Mouse (Mus musculus): ENCODE measurements around the gene Taf3.

Gene Taf3

DNA sequence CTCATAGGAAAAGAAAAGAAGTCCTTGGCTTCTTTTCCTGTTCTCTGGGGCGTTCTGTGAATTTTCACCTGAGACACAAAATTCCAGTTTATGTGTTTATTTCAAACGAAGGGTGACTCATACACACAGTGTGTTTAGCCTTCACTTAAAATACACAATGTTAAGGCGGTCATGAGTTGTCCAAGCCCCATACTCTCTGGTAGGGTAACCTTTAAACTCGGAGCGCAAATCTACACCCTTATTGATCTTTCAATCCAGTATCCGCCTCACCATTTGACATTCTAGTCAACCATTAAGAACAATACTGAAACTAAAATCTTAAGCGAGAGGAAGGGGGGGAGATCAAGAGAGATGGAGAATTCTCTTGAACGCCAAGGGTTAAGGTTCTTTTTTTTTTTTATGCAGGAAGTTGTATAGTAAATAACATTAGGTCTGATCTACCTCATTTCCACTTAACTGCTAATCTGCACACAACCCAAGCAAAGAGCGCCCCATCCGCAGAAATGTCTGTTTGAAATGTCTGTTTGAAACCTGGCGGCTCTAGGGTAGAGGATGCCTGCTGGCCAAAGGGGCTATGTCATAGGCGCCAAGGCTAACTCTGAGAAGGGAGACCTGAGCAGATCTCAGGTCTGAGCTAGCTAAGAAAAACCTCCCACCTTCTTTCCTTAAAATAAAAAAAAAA lies 172.6 kb downstream of the Taf3 start:
- no peak for DNase-seq (ENCODE audit: low spot score)

DNA sequence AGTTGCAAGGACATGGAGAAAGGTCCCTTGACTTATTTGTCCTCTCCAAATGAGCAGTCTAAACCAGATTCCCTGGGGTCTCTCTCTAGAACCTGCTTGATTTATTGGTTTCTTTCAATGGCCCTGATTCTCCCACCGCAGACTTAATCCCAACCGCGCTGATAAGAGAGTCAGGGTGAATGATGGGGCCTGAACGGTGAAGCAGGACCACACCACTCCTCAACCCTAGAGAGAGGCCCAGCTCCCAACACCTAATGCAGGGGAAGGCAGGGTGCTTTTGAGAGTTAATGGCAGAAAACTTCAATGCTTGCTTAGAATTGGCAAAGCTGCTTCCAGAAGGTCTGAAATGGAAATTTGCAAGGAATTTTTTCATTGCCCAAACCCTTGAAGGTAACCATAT lies 173.2 kb downstream of the Taf3 start:
- DNase-seq (ENCODE audit: low spot score) = no peak

DNA sequence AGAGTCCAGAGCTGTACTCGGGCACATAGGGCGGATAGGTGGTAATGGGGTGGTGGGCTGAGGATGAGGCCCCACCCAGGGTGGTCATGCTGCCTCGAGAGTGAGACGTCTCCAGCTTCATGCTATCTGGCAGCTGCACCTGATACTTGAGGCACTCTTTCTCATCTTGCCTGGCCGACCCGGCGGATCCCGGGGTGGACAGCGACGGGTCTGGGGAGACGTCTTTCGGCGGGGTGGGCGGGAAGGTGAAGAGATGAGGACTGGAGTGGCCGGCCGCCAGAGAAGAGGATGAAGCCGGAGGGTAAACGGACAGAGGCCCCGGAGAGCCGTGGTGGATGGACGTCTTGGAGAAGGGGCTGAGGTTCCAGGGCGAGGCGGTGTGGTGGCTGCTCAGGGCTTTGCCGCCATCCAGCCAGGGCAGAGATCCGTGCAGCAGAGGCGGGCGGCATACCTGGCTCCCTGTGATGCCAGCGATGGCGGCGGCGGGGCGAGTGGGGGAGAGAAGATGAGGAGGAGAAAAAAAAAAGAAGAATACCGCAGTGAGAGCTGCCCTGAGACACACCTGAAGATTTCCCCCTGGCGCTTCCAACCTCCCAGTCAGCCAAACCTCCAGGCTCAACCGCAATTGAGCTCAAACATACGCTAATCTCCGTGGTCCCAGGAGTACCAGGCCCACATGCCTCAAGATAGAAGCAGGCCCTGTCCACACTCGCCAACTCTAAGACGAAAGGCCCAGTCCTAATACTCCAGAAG lies 173.8 kb downstream of the Taf3 start:
- DNase-seq (ENCODE audit: low spot score) = no peak

DNA sequence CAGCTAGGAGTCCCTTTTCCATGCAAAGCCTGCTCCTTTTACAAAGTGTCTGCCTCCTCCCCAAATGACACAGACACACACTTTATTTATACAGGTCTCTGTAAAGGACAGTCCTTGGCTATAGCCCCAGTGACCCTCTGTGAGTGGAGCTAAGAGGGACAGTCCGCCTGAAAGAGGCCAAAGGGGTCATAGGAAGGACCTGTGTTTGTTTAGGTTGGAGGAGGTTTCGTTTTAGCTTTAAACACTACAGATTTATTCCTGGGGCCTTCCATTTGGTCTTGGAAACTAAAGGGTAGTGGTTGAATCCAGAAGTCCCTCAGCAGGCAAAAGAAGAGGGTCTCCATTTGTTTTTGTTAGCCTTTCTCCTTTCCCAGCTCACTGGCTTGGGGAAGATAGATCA lies 174.6 kb downstream of the Taf3 start:
- DNase-seq (ENCODE audit: low spot score) = no peak

DNA sequence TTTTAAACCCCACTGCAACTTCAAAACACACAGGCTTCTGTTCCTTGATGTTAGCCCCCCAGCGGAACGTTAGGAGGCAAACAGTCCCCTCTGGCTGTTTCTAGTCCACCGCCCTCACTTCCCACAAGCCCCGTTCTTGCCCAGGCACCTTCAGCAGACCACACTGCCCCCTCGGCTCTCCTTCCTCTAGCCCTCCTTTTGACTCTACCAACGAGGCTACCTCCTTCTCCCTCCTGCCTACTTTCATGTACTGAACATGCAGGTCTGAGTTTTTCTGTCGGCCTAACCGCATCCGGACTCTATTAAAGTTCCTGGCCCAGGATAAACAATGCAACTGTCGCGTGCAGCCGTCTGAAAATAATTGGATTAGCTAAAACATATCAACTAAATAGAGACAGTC lies 175.7 kb downstream of the Taf3 start:
- DNase-seq (ENCODE audit: low spot score) = no peak

DNA sequence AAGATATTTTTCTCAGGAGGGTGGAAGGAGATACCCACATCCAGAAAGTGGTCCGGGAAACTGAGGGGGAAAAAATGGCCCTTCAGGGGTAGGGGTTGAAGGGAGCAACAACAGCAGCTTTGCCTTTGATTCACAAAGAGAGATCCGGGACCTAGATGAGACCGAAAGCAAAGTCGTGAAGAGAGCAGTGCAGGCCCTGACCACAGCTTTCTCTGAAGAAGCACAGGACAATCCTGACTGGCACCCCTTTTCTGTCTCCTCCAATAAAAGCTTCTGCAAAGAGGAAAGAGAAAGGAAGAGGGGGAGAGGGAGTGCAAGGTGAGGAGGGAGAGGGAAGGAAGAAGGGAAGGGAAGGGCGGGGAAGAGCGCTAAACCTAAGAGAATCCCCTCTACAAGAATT lies 176.6 kb downstream of the Taf3 start:
- no peak for DNase-seq (ENCODE audit: low spot score)

DNA sequence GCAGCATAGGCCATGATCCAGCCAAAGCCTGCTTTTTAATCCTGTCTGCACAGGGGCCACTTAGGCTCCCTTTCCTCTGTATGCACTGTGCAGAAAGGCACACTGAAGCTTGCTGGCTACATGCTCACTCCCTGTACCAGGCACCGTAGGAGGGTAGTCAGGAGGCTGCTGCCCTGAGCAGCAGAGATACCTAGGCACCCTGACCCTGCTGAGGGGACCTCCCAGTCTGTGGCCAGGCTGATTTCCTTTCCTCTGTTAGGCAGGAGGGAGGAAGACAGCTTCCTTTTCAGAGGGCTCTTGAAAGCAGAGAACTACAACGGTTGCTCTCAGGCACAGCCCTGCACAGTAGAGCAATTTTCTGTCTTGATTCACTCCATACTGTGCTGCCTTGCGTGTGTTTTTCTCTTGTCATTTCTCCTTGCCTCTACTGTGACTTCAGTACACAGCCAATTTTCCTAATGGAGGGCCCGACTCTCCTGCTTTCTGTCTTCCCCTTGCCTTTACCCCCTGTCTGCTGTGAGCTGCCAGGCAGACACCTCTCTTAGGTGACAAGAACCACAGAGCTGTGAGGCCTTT lies 177.2 kb downstream of the Taf3 start:
- DNase-seq (ENCODE audit: low spot score) = no peak

DNA sequence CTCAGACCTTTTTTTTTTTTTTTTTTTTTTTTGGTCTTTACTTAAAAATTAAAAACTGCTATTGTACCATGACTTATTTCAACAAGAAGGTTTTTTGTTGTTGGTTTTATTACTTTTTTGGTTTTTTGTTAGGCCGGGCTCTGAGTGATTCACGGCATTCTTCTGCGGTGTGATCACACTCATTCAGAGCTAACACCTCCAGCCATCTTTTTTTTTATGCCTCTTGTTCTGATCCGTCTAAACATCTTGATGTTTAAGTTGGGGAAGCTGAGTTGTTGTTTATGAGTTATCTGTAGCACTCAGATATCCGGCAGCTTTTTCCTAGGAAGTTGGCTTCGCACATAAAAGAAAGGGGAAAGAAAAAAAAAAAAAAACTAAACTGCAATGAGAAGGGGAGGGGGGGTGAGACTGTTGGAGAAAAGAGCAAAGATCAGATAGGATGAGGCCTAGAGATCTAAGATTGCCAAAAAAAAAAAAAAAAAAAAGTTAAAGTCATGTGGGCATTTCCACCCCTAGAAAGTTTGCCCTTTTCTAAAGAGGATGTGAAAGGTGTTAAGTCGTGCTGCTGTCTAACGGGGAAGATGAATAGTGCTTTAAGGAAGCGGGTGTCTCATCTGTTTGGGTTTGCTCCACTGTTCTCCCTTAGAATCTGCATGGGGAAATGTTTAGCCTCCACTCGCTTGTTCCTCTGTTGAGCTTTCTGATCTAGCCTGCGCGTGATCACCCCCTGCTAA lies 181.1 kb downstream of the Taf3 start:
- DNase-seq (ENCODE audit: low spot score) = no peak
